Comparison of ENCODE assay signal across 10 mouse cellular contexts in genomic region chr11:8247535-8247934, GRCm38 (mm10).
DNase-seq lines count a peak whose midpoint lies in the region; ATAC-seq and TF ChIP-seq lines count a peak whose summit lies in the region.
"Had no signal": no experiment of that assay in that cellular context is flagged by ENCODE, and none has a peak within 500 bp of the region (broad histone marks: within the 10 kb centered on the region; RNA-seq: fewer than 3 reads in every experiment).

No protein-coding gene starts in this region.

- no peak for DNase-seq in frontal cortex, adult 2 months (ENCODE audit: extremely low spot score in 1 of 2, low spot score in 1 of 2)
- DNase-seq in adipocyte (ENCODE audit: low spot score) = peak; percentile 59
- DNase-seq in gastrocnemius, postnatal 14 days = peak; percentile 53
- DNase-seq in limb, embryonic 14.5 days (ENCODE audit: low spot score) = peak; percentile 44
- DNase-seq in spleen, postnatal 36 days (ENCODE audit: low spot score in 2 of 2) = no peak
- no peak for DNase-seq in right cerebral cortex, postnatal 4 days

- no peak overlapping the region for H3K4me3 ChIP-seq in limb, embryonic 14.5 days (replicated peaks; ENCODE audit: low read length)
- no peak overlapping the region for H3K4me3 ChIP-seq in hindbrain, embryonic 16.5 days (ENCODE audit: low read length)
- H3K4me3 ChIP-seq: embryonic facial prominence, embryonic 12.5 days; myocyte had no signal

- ATAC-seq in frontal cortex, adult (ENCODE audit: low TSS enrichment) = peak; percentile 57; the same call in 1 of the 2 replicates
- ATAC-seq in limb, embryonic 14.5 days (ENCODE audit: low FRiP score, low read depth) = peak; percentile 68
- ATAC-seq in hindbrain, embryonic 16.5 days = no peak

- WGBS in limb, embryonic 14.5 days = 17% methylated on average over 5 of the region's 5 CpGs
- 57% methylated on average over 5 of the region's 5 CpGs for WGBS in hindbrain, embryonic 16.5 days

- no peak overlapping the region for H3K4me2 ChIP-seq in limb, embryonic 14.5 days (replicated peaks; ENCODE audit: low read depth, low read length, severe bottlenecking)
- no peak overlapping the region for H3K4me2 ChIP-seq in hindbrain, embryonic 16.5 days (ENCODE audit: low read length)
- H3K4me2 ChIP-seq: embryonic facial prominence, embryonic 12.5 days had no signal

- intact Hi-C loops in gastrocnemius, postnatal 14 days (cut with DNase I; ENCODE audit: low total_unique reads) = loop anchor here (5.0 to 10.0 kb wide), 2 partner anchors 113 to 1030 kb away; no protein-coding TSS in a partner anchor

- H3K9ac ChIP-seq in limb, embryonic 14.5 days (ENCODE audit: low read depth, low read length, severe bottlenecking) = no peak overlapping the region
- no peak overlapping the region for H3K9ac ChIP-seq in hindbrain, embryonic 16.5 days (ENCODE audit: low read depth, low read length)
- H3K9ac ChIP-seq: embryonic facial prominence, embryonic 12.5 days had no signal

- H3K27ac ChIP-seq in limb, embryonic 14.5 days (replicated peaks; ENCODE audit: low read depth, low read length) = no peak overlapping the region
- H3K27ac ChIP-seq in hindbrain, embryonic 16.5 days (ENCODE audit: low read depth, low read length) = no peak overlapping the region
- H3K27ac ChIP-seq: embryonic facial prominence, embryonic 12.5 days had no signal

- H3K27me3 ChIP-seq in limb, embryonic 14.5 days (ENCODE audit: control insufficient read depth, insufficient read depth, low read length) = no peaks in the 10 kb centered on the region
- H3K27me3 ChIP-seq in hindbrain, embryonic 16.5 days (replicated peaks; ENCODE audit: control insufficient read depth, insufficient read depth, low read length) = no peaks in the 10 kb centered on the region
- H3K27me3 ChIP-seq: embryonic facial prominence, embryonic 12.5 days had no signal

- H3K4me1 ChIP-seq in limb, embryonic 14.5 days (ENCODE audit: control insufficient read depth, insufficient read depth, low read length) = peaks cover 28% of the 10 kb centered on the region
- H3K4me1 ChIP-seq in hindbrain, embryonic 16.5 days (ENCODE audit: control insufficient read depth, insufficient read depth, low read depth, low read length) = no peaks in the 10 kb centered on the region
- H3K4me1 ChIP-seq: embryonic facial prominence, embryonic 12.5 days had no signal

- H3K9me3 ChIP-seq in limb, embryonic 14.5 days (ENCODE audit: control insufficient read depth, low read length) = no peaks in the 10 kb centered on the region
- H3K9me3 ChIP-seq in hindbrain, embryonic 16.5 days (ENCODE audit: control insufficient read depth, low read length) = no peaks in the 10 kb centered on the region
- H3K9me3 ChIP-seq: embryonic facial prominence, embryonic 12.5 days had no signal

- H3K36me3 ChIP-seq in limb, embryonic 14.5 days (ENCODE audit: control insufficient read depth, insufficient read depth, low read length) = no peaks in the 10 kb centered on the region
- no peaks in the 10 kb centered on the region for H3K36me3 ChIP-seq in hindbrain, embryonic 16.5 days (ENCODE audit: control insufficient read depth, insufficient read depth, low read length)
- H3K36me3 ChIP-seq: embryonic facial prominence, embryonic 12.5 days had no signal

- no peak for TF ChIP-seq POLR2A in limb, embryonic 14.5 days (IDR thresholded peaks at IDR 0.05; ENCODE audit: borderline replicate concordance, extremely low read depth, insufficient read depth, insufficient read length)

Comparison
In these comparisons a context has a peak if more than half of its experiments do, and no peak if none do; other contexts are left out.
1. DNase-seq: peak in adipocyte (single experiment), gastrocnemius, postnatal 14 days (single experiment) and limb, embryonic 14.5 days (single experiment); none in frontal cortex, adult 2 months (0 of 2), spleen, postnatal 36 days (0 of 2) and right cerebral cortex, postnatal 4 days (single experiment).